Mouse (Mus musculus): ENCODE results near the gene Paqr7. TPM values are rescaled to one million over a fixed set of nuclear protein-coding genes. Genes with fewer than 3 reads are reported as not detected.

Gene Paqr7
- polyA plus RNA-seq, 1 experiment = 146 TPM

DNA sequence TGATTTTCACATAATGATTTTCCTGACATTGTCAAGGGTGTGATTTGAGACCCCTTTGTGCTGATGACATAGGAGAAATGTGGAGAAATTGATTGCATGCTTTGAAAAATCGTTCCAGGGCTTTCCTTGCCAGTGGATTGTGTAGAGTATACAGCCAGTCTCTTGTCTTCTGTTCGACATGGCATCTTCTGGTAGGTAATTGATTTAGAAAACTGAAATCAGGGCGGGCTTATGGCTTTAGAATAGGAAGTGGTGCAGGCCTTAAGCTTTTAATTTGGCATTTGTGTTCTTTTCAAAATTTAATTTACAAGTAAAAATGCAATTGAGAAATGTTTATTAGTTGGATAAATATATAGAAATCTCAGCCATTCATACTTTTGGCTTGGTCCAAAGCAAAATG lies 26.5 kb upstream of the Paqr7 start:
- DNase-seq = no peak
- WGBS = 46% methylated on average over 3 of the region's 3 CpGs
- no peak overlapping the region for H3K4me3 ChIP-seq (replicated peaks; ENCODE audit: extremely low read depth, low read depth, low read length)
- peaks cover 4% of the 10 kb centered on the region for H3K4me1 ChIP-seq (ENCODE audit: control insufficient read depth, insufficient read depth, low read length)
- no peak for TF ChIP-seq POLR2A (IDR thresholded peaks at IDR 0.05; ENCODE audit: borderline replicate concordance, extremely low read depth, low read depth, low read length)
- no peak for TF ChIP-seq CTCF (IDR thresholded peaks at IDR 0.05; ENCODE audit: insufficient read depth, low read length)

DNA sequence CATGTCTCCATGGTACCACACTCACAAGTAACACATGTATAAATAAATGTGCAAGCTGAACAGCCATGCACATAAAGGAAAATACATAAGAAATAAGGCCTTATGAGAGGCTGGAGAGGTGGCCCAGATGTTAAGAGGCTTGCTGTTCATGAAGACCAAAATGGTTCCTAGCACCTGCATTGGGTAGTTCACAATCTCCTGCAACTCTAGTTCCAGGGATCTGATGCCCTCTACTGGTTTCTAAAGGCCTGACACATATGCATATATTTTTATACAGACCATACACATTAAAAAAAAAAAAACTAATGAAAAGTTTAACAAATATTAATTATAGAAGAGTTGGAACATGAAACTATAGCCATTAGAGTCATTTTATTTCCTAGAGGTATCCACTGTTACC lies 25.0 kb upstream of the Paqr7 start:
- Histone ChIP-seq H3K4me1 (ENCODE audit: control insufficient read depth, insufficient read depth, low read length) (peaks cover 4% of the 10 kb centered on the region), H3K4me3 (replicated peaks; ENCODE audit: extremely low read depth, low read depth, low read length) (no peak overlapping the region)
- no peak for DNase-seq
- no peak for TF ChIP-seq CTCF (IDR thresholded peaks at IDR 0.05; ENCODE audit: insufficient read depth, low read length)
- no peak for TF ChIP-seq POLR2A (IDR thresholded peaks at IDR 0.05; ENCODE audit: borderline replicate concordance, extremely low read depth, low read depth, low read length)

DNA sequence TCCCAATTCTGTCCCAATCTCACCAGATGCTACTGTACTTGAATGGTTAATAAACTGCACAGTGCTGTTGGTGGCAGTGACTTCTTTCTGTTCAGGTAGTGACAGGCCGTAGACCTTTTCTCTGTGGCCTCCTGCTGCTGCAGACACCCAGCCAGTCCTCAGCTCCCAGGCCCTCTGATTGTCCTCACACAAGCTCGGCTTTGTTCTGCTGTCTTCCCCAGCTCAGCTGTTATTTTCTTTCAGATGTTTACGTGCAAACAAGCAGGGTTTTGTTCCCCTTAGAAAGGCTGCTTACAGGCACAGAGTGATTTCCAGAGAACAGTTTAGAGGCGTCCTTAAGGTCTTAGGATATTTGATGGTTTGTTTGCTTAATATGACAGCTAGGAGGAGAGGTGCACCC lies 22.7 kb upstream of the Paqr7 start:
- H3K4me1 ChIP-seq (ENCODE audit: control insufficient read depth, insufficient read depth, low read length) = peaks cover 8% of the 10 kb centered on the region; the same call in 1 of the 2 replicates
- no peak for DNase-seq
- WGBS = 83% methylated on average over 4 of the region's 4 CpGs
- TF ChIP-seq POLR2A (IDR thresholded peaks at IDR 0.05; ENCODE audit: borderline replicate concordance, extremely low read depth, low read depth, low read length) (no peak), CTCF (IDR thresholded peaks at IDR 0.05; ENCODE audit: insufficient read depth, low read length) (no peak)
- no peak overlapping the region for H3K4me3 ChIP-seq (replicated peaks; ENCODE audit: extremely low read depth, low read depth, low read length)

DNA sequence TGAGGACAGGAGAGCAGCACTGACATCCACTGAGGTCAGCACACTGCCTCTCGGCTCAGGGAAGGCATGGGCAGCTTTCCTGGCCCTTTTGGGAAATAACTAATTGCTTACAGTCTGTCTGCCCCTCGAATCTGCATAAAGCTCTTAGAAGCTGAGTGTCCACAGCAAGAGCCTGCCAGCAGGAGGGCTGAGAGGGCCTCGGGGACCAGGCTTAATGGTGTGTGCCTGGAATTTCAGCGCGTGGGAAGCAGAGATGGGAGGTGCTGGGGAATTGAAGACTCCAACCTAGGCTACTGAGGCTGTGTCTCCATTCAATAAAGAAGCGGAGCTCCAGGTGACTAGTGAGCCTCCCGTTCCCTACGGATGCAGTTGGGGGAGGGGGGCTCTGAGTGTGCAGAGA lies 22.3 kb upstream of the Paqr7 start:
- DNase-seq = no peak
- H3K4me1 ChIP-seq (ENCODE audit: control insufficient read depth, insufficient read depth, low read length) = peaks cover 8% of the 10 kb centered on the region; the same call in 1 of the 2 replicates
- H3K4me3 ChIP-seq (replicated peaks; ENCODE audit: extremely low read depth, low read depth, low read length) = no peak overlapping the region
- TF ChIP-seq POLR2A (IDR thresholded peaks at IDR 0.05; ENCODE audit: borderline replicate concordance, extremely low read depth, low read depth, low read length) (no peak), CTCF (IDR thresholded peaks at IDR 0.05; ENCODE audit: insufficient read depth, low read length) (no peak)
- 69% methylated on average over 8 of the region's 8 CpGs for WGBS

DNA sequence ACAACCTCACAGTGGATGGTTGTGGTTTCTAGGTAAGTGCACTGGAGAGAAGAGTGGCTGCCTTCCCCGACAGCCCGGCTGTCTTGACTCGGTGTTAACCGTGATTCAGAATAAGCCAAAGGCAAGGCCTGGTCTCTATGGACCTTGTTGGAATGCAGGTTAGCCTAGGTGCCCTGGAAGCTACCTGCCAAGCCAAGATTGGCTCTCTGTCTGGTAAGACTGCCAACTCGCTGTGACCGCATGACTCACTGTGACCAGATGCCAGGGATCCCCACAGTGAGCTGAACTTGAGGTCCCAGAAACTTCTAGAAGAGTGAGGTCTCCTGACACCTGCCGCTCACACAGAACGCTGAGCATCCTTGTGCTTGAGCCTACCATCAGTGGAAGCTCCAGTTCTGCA lies 19.6 kb upstream of the Paqr7 start:
- TF ChIP-seq POLR2A (IDR thresholded peaks at IDR 0.05; ENCODE audit: borderline replicate concordance, extremely low read depth, low read depth, low read length) (no peak), CTCF (IDR thresholded peaks at IDR 0.05; ENCODE audit: insufficient read depth, low read length) (no peak)
- 71% methylated on average over 8 of the region's 8 CpGs for WGBS
- H3K4me1 ChIP-seq (ENCODE audit: control insufficient read depth, insufficient read depth, low read length) = peaks cover 10% of the 10 kb centered on the region
- no peak overlapping the region for H3K4me3 ChIP-seq (replicated peaks; ENCODE audit: extremely low read depth, low read depth, low read length)
- DNase-seq = no peak

DNA sequence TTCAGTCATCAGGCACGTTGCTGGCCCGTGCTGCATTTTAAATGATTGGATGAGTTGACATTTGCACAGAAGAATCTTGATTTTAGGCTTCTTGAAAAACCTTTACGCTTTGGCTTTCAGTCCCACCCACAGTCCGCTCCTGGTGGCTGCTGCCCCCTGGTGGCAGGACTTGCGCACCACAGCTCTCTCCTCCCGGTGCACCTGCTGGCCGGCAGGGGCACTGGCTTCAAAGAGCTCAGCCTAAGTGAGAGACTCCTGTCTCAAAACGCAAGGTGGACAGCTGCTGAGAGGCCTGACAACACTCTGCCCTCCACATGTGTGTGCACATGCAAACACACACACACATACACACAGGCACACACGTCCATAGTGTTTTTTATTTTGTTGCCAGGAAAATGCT lies 18.5 kb upstream of the Paqr7 start:
- 4% methylated on average over 9 of the region's 9 CpGs for WGBS
- no peak overlapping the region for H3K4me3 ChIP-seq (replicated peaks; ENCODE audit: extremely low read depth, low read depth, low read length)
- TF ChIP-seq POLR2A (IDR thresholded peaks at IDR 0.05; ENCODE audit: borderline replicate concordance, extremely low read depth, low read depth, low read length) (no peak), CTCF (IDR thresholded peaks at IDR 0.05; ENCODE audit: insufficient read depth, low read length) (peak; percentile 98)
- H3K4me1 ChIP-seq (ENCODE audit: control insufficient read depth, insufficient read depth, low read length) = peaks cover 10% of the 10 kb centered on the region
- DNase-seq = peak; percentile 94

DNA sequence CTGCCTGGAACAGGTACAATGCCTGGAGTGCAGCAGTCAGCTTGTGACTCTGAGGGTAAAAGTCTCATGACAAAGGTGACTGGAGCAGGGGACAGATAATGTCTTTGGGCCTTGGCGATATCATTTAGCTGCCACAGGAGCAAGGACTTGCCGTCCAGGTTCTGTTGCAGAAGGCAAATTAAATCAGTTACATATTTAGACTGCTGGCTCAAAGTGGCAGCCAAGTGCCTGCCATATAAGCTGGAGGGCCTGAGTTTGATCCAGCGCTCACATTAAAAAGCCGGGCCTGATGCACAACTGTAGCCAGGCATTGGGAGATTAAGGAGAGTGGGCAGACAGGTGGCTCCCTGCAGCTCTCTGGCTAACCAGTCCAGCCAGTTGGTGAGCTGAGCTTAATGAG lies 16.7 kb upstream of the Paqr7 start:
- no peak for DNase-seq
- no peak for TF ChIP-seq CTCF (IDR thresholded peaks at IDR 0.05; ENCODE audit: insufficient read depth, low read length)
- no peak for TF ChIP-seq POLR2A (IDR thresholded peaks at IDR 0.05; ENCODE audit: borderline replicate concordance, extremely low read depth, low read depth, low read length)
- peaks cover 12% of the 10 kb centered on the region for H3K4me1 ChIP-seq (ENCODE audit: control insufficient read depth, insufficient read depth, low read length)
- no peak overlapping the region for H3K4me3 ChIP-seq (replicated peaks; ENCODE audit: extremely low read depth, low read depth, low read length)
- WGBS = 88% methylated on average over 4 of the region's 4 CpGs

DNA sequence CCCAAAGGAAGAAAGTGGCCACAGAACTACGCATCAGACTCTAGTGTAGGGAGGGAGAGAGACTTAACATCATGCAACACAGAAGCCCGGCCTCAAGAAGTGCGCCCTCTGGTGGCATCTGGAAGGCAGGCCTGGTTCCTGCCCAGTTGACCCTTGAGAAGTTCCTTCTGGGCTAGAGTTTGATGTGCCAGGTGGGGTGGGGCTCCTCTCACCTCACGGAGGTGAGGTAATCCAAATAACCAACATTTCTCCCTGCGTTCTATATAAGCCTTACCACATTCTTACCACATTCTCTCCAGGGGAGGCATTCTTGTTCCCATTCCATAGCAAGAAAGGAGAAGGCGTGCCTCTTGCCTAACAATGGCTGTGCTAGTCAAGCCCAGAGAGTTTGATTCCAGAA lies 15.6 kb upstream of the Paqr7 start:
- H3K4me1 ChIP-seq (ENCODE audit: control insufficient read depth, insufficient read depth, low read length) = peaks cover 12% of the 10 kb centered on the region
- peak; percentile 88 for DNase-seq
- 11% methylated on average over 6 of the region's 6 CpGs for WGBS
- TF ChIP-seq POLR2A (IDR thresholded peaks at IDR 0.05; ENCODE audit: borderline replicate concordance, extremely low read depth, low read depth, low read length) (no peak), CTCF (IDR thresholded peaks at IDR 0.05; ENCODE audit: insufficient read depth, low read length) (peak; percentile 90)
- no peak overlapping the region for H3K4me3 ChIP-seq (replicated peaks; ENCODE audit: extremely low read depth, low read depth, low read length)

DNA sequence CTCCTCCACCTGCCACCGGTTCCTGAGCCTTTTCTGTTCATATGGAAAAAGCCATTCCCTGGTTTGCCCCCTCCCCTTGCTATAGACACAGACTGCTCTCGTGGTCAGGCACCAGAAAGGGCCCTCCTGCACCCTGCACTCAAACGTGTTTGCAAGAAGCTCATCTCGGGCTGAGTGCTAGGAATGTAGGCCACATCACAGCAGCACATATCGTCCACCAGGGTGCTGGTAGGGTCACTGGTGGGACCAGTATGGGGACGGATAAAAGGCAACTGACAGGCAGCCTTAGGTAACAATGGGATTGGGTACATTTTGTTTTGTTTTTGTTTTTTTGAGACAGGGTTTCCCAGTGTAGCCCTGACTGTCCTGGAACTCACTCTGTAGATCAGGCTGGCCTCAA lies 15.2 kb upstream of the Paqr7 start:
- 40% methylated on average over 6 of the region's 6 CpGs for WGBS
- peaks cover 12% of the 10 kb centered on the region for H3K4me1 ChIP-seq (ENCODE audit: control insufficient read depth, insufficient read depth, low read length)
- DNase-seq = no peak

DNA sequence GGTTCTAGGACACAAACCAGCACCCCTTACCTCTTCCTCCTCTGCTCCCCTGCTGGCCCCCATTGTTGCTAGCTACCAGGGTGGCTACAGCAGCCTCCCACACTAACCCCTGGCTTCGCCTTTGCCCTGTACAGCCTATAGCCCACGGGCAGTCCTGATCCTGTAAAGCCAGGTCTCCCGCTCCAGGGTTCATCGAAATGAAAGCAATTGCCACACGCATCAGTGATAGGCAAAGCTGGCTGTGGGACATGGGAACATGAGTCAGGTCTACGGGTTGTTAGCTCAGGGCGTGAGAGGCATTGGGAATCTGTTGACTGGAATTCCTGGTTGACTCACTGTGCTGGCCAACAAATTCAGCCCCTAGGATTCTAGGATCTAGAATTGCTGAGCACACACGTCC lies 14.1 kb upstream of the Paqr7 start:
- TF ChIP-seq CTCF (IDR thresholded peaks at IDR 0.05; ENCODE audit: insufficient read depth, low read length) (no peak), POLR2A (IDR thresholded peaks at IDR 0.05; ENCODE audit: borderline replicate concordance, extremely low read depth, low read depth, low read length) (no peak)
- H3K4me1 ChIP-seq (ENCODE audit: control insufficient read depth, insufficient read depth, low read length) = peaks cover 9% of the 10 kb centered on the region
- 64% methylated on average over 8 of the region's 8 CpGs for WGBS
- H3K4me3 ChIP-seq (replicated peaks; ENCODE audit: extremely low read depth, low read depth, low read length) = no peak overlapping the region
- no peak for DNase-seq

More for the DNA sequence above, 15.2 kb upstream of the Paqr7 start:
- no peak for TF ChIP-seq CTCF (IDR thresholded peaks at IDR 0.05; ENCODE audit: insufficient read depth, low read length)
- TF ChIP-seq POLR2A (IDR thresholded peaks at IDR 0.05; ENCODE audit: borderline replicate concordance, extremely low read depth, low read depth, low read length) = no peak
- no peak overlapping the region for H3K4me3 ChIP-seq (replicated peaks; ENCODE audit: extremely low read depth, low read depth, low read length)

All from lung, adult 2 months (tissue).